Mouse (Mus musculus) bone marrow, adult 2 months (tissue): Measurements from ENCODE around the gene Cetn4. TPM values are rescaled to one million over a fixed set of nuclear protein-coding genes. Genes with fewer than 3 reads are reported as not detected.

Experiments used
- H3K27ac ChIP-seq: fragments of 200-500 bp; 2 replicates; pipeline ENCODE4 v1.5.1; 2012; ENCODE audit warnings: low read depth, mild to moderate bottlenecking, control low read depth, inconsistent platforms, low read length; ENCODE audit not compliant: control insufficient read depth, poor library complexity, insufficient read depth
- H3K4me1 ChIP-seq: fragments of 200-500 bp; 2 replicates; pipeline ENCODE4 v1.6.1; 2011; ENCODE audit warnings: low read length; ENCODE audit not compliant: control insufficient read depth, insufficient read depth
- H3K4me3 ChIP-seq: fragments of 200-500 bp; replicated peaks from 2 replicates; pipeline ENCODE3; 2011; ENCODE audit warnings: mild to moderate bottlenecking, low read depth, low read length, control low read depth; ENCODE audit not compliant: control insufficient read depth
- CTCF ChIP-seq: fragments of 200-500 bp; IDR thresholded peaks from 2 replicates; pipeline ENCODE4 v1.5.1; 2011; ENCODE audit warnings: low read length, control low read depth; ENCODE audit not compliant: control insufficient read depth, insufficient read depth
- POLR2A ChIP-seq: fragments of 200-500 bp; IDR thresholded peaks from 2 replicates; pipeline ENCODE4 v1.6.1; 2011; ENCODE audit warnings: low read depth, mild to moderate bottlenecking, control low read depth, low read length, borderline replicate concordance; ENCODE audit not compliant: control insufficient read depth
- WGBS: fragments of 180-500 bp; shearing (Covaris S2); methylation state at CpG from one replicate; pipeline ENCODE4 v1.1.7; 2018; 5-methylcytosine and 5-hydroxymethylcytosine counted together
- polyA plus RNA-seq: library from polyadenylated mRNA; stranded (reverse); fragments of >200 nt; gene quantifications from 2 replicates; pipeline ENCODE4 v1.2.4, GENCODE M21; 2011; ENCODE audit warnings: low replicate concordance; ENCODE audit not compliant: missing spikeins, insufficient read depth, insufficient read length

Cetn4 gene
- polyA plus RNA-seq, 1 experiment: 1.7 TPM

- WGBS: 22% methylated on average over 3 of the region's 3 CpGs
- H3K27ac ChIP-seq: no peak overlapping the region
- no peak for TF ChIP-seq POLR2A
- TF ChIP-seq CTCF: no peak
- H3K4me1 ChIP-seq: no peaks in the 10 kb centered on the region
- H3K4me3 ChIP-seq: no peak overlapping the region
Measured at GRCm38 (mm10) chr3:37324310-37324709, 11.8 kb upstream of the Cetn4 start.

- WGBS: 83% methylated on average over 1 of the region's 1 CpGs
- no peak for TF ChIP-seq CTCF
- no peak for TF ChIP-seq POLR2A
Measured at GRCm38 (mm10) chr3:37316233-37316632, 3.7 kb upstream of the Cetn4 start.

GRCm38 (mm10) chr3:37313371-37313770 lies 863 bp upstream of the Cetn4 start:
- Histone ChIP-seq H3K4me1 (no peaks in the 10 kb centered on the region; the same call in 1 of the 2 replicates), H3K27ac (no peak overlapping the region), H3K4me3 (no peak overlapping the region)
- no peak for TF ChIP-seq POLR2A
- TF ChIP-seq CTCF: no peak
- WGBS: 20% methylated on average over 1 of the region's 1 CpGs

More at GRCm38 (mm10) chr3:37316233-37316632, 3.7 kb upstream of the Cetn4 start:
- no peak overlapping the region for H3K4me3 ChIP-seq
- no peaks in the 10 kb centered on the region; the same call in 1 of the 2 replicates for H3K4me1 ChIP-seq
- no peak overlapping the region for H3K27ac ChIP-seq

GRCm38 (mm10) chr3:37311897-37312369 lies 575 bp downstream of the Cetn4 start:
- Histone ChIP-seq H3K27ac (no peak overlapping the region), H3K4me3 (peak overlapping the region; percentile 88), H3K4me1 (no peaks in the 10 kb centered on the region; the same call in 1 of the 2 replicates)
- 1% methylated on average over 10 of the region's 10 CpGs for WGBS
- TF ChIP-seq CTCF (no peak), POLR2A (no peak)

- Histone ChIP-seq H3K27ac (no peak overlapping the region), H3K4me1 (no peaks in the 10 kb centered on the region; the same call in 1 of the 2 replicates), H3K4me3 (no peak overlapping the region)
- TF ChIP-seq CTCF: no peak
- no peak for TF ChIP-seq POLR2A
- WGBS: 64% methylated on average over 8 of the region's 8 CpGs
Measured at GRCm38 (mm10) chr3:37303392-37304139, 8.9 kb downstream of the Cetn4 start.

GRCm38 (mm10) chr3:37302685-37303084 lies 9.8 kb downstream of the Cetn4 start:
- H3K27ac ChIP-seq: no peak overlapping the region
- TF ChIP-seq CTCF (peak; percentile 83), POLR2A (no peak)
- 34% methylated on average over 12 of the region's 12 CpGs for WGBS
- H3K4me1 ChIP-seq: no peaks in the 10 kb centered on the region; the same call in 1 of the 2 replicates
- no peak overlapping the region for H3K4me3 ChIP-seq

- Histone ChIP-seq H3K4me1 (no peaks in the 10 kb centered on the region; the same call in 1 of the 2 replicates), H3K27ac (no peak overlapping the region), H3K4me3 (no peak overlapping the region)
- 78% methylated on average over 3 of the region's 3 CpGs for WGBS
- no peak for TF ChIP-seq POLR2A
- no peak for TF ChIP-seq CTCF
Measured at GRCm38 (mm10) chr3:37299470-37299869, 13.0 kb downstream of the Cetn4 start.

GRCm38 (mm10) chr3:37292654-37293053 lies 19.9 kb downstream of the Cetn4 start:
- no peak for TF ChIP-seq CTCF
- TF ChIP-seq POLR2A: no peak
- no peak overlapping the region for H3K4me3 ChIP-seq
- H3K27ac ChIP-seq: no peak overlapping the region
- H3K4me1 ChIP-seq: no peaks in the 10 kb centered on the region; the same call in 1 of the 2 replicates
- 51% methylated on average over 2 of the region's 2 CpGs for WGBS

- 80% methylated on average over 2 of the region's 2 CpGs for WGBS
- Histone ChIP-seq H3K27ac (no peak overlapping the region), H3K4me3 (no peak overlapping the region), H3K4me1 (no peaks in the 10 kb centered on the region; the same call in 1 of the 2 replicates)
- no peak for TF ChIP-seq POLR2A
- no peak for TF ChIP-seq CTCF
Measured at GRCm38 (mm10) chr3:37291929-37292328, 20.6 kb downstream of the Cetn4 start.
